Mouse (Mus musculus) hindbrain, embryonic 15.5 days (tissue): Measurements from ENCODE around the gene Ttc13. TPM values are rescaled to one million over a fixed set of nuclear protein-coding genes. Genes with fewer than 3 reads are reported as not detected.

Experiments
- polyA plus RNA-seq: library from polyadenylated mRNA; unstranded; fragments of >200 nt; fragmentation: Nextera tagmentation; extraction: Ambion mirVana; gene quantifications from 2 replicates; pipeline ENCODE4 v1.2.1, GENCODE M21; 2015

Gene Ttc13
- polyA plus RNA-seq, 1 experiment from 2014 or later, result 66.1 TPM

Other genes starting within 250 kb of the Ttc13 start
- 31.5 and 32.4 TPM in 2 replicates for gene Cog2, start 201.2 kb downstream of the Ttc13 start, polyA plus RNA-seq
- gene Agt, start 152.3 kb downstream of the Ttc13 start, polyA plus RNA-seq, result 1.0 TPM in 2 replicates
- gene Capn9, start 145.9 kb downstream of the Ttc13 start, polyA plus RNA-seq, result 0.07 and 0.26 TPM in 2 replicates
- 21.0 and 23.8 TPM in 2 replicates for gene 2310022B05Rik, start 58.6 kb downstream of the Ttc13 start, polyA plus RNA-seq
- gene Arv1, start 156 bp upstream of the Ttc13 start, polyA plus RNA-seq, result 35.6 and 40.2 TPM in 2 replicates
- 1.1 and 1.8 TPM in 2 replicates for gene Fam89a, start 29.8 kb upstream of the Ttc13 start, polyA plus RNA-seq
- 28.5 and 29.6 TPM in 2 replicates for gene Trim67, start 71.1 kb upstream of the Ttc13 start, polyA plus RNA-seq
- gene Gnpat, start 141.1 kb upstream of the Ttc13 start, polyA plus RNA-seq, result 74.7 and 79.5 TPM in 2 replicates
- gene 2810004N23Rik, start 141.1 kb upstream of the Ttc13 start, polyA plus RNA-seq, result 26.2 and 26.9 TPM in 2 replicates
- gene Exoc8, start 175.7 kb upstream of the Ttc13 start, polyA plus RNA-seq, result 14.6 and 15.2 TPM in 2 replicates
- gene Sprtn, start 175.9 kb upstream of the Ttc13 start, polyA plus RNA-seq, result 8.8 and 9.3 TPM in 2 replicates
- 15.5 and 16.9 TPM in 2 replicates for gene Egln1, start 227.3 kb upstream of the Ttc13 start, polyA plus RNA-seq